Mouse (Mus musculus): ENCODE results near the gene Prkce. TPM values are rescaled to one million over a fixed set of nuclear protein-coding genes. Genes with fewer than 3 reads are reported as not detected.

Gene Prkce
- total RNA-seq, 1 experiment, result 1.7 TPM

DNA sequence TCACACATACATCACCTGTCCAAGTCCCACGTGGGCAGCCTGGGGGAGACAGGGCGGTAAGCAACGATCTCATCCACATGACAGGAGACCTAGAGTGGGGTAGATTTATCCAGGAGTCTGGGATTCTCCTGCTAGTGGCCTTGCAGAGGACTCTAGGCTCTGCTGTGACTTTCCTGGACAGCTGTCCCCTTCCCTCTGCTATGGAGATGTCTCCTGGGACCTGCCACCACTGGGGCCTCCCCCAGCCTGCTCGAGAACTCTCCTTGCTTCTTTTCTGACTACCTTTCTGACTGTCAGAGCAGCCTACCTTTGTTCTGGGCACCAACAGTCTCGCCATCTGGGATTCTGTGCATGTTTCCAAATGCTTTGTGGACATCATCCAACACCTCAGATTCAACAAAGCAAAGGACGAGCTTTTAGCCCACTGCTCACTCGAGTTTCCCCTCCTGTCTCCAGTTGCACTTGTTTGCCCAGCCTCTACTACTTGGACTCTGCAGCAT is 82.9 kb downstream of the Prkce start:
- in situ Hi-C loops (cut with MboI; ENCODE audit: low sequenced_read_pairs in 2 of 2, unreplicated experiment in 2 of 2), result no loop called here
- no peak for TF ChIP-seq HCFC1 (IDR thresholded peaks at IDR 0.05; ENCODE audit: borderline replicate concordance, insufficient read depth, low read length)
- no peak for TF ChIP-seq ZC3H11A (IDR thresholded peaks at IDR 0.05; ENCODE audit: borderline replicate concordance, low read depth, low read length)
- no peak for TF ChIP-seq CHD2 (IDR thresholded peaks at IDR 0.05; ENCODE audit: low read depth, low read length)
- no peak for TF ChIP-seq MAFK (IDR thresholded peaks at IDR 0.05; ENCODE audit: insufficient read depth, low read depth, low read length)
- no peak for TF ChIP-seq ZNF384 (IDR thresholded peaks at IDR 0.05; ENCODE audit: low read depth, low read length)
- Histone ChIP-seq H3K4me1 (ENCODE audit: control insufficient read depth in 2 of 2, insufficient read depth in 2 of 2, low read length in 2 of 2, poor library complexity in 1 of 2) (no peaks in the 10 kb centered on the region), H3K4me3 (ENCODE audit: insufficient read depth in 1 of 2, low read depth in 1 of 2, low read length in 2 of 2, poor library complexity in 1 of 2, severe bottlenecking in 1 of 2) (no peak overlapping the region), H3K9ac (ENCODE audit: insufficient read depth, low read depth, low read length, poor library complexity, severe bottlenecking) (no peak overlapping the region), H3K27ac (ENCODE audit: insufficient read depth, low read depth, low read length, poor library complexity, severe bottlenecking) (no peak overlapping the region), H3K9me3 (ENCODE audit: control insufficient read depth, insufficient read depth, low read depth, low read length) (no peaks in the 10 kb centered on the region), H3K36me3 (ENCODE audit: control insufficient read depth, insufficient read depth, low read length, poor library complexity, severe bottlenecking) (no peaks in the 10 kb centered on the region)
- DNase-seq (ENCODE audit: low read depth, low spot score), result no peak

DNA sequence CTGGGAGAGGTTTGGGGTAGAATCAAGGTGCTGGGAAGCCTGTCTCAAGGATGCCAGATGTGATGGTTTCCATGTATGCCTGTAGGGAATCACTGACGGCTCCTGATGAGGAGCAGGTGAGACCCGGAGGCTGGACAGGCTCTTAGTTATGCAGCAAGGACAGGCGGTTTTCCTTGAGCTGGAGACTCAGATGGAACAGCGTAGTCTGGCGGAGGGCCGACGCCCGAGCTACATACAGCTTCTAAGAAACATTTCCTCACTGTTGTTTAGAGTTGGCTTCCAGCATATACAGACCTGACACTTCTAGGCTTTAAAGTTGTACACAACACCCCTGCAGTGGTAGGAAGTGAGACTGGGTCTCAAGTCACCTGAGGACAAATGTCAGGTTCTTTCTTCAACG is 86.3 kb downstream of the Prkce start:
- Histone ChIP-seq H3K9ac (ENCODE audit: insufficient read depth, low read depth, low read length, poor library complexity, severe bottlenecking) (no peak overlapping the region), H3K4me1 (ENCODE audit: control insufficient read depth in 2 of 2, insufficient read depth in 2 of 2, low read length in 2 of 2, poor library complexity in 1 of 2) (no peaks in the 10 kb centered on the region), H3K4me3 (ENCODE audit: insufficient read depth in 1 of 2, low read depth in 1 of 2, low read length in 2 of 2, poor library complexity in 1 of 2, severe bottlenecking in 1 of 2) (no peak overlapping the region), H3K36me3 (ENCODE audit: control insufficient read depth, insufficient read depth, low read length, poor library complexity, severe bottlenecking) (no peaks in the 10 kb centered on the region), H3K9me3 (ENCODE audit: control insufficient read depth, insufficient read depth, low read depth, low read length) (no peaks in the 10 kb centered on the region), H3K27ac (ENCODE audit: insufficient read depth, low read depth, low read length, poor library complexity, severe bottlenecking) (no peak overlapping the region)
- in situ Hi-C loops (cut with MboI; ENCODE audit: low sequenced_read_pairs in 2 of 2, unreplicated experiment in 2 of 2), result no loop called here
- TF ChIP-seq ZNF384 (IDR thresholded peaks at IDR 0.05; ENCODE audit: low read depth, low read length) (no peak), MAFK (IDR thresholded peaks at IDR 0.05; ENCODE audit: insufficient read depth, low read depth, low read length) (no peak), CHD2 (IDR thresholded peaks at IDR 0.05; ENCODE audit: low read depth, low read length) (no peak), ZC3H11A (IDR thresholded peaks at IDR 0.05; ENCODE audit: borderline replicate concordance, low read depth, low read length) (no peak), HCFC1 (IDR thresholded peaks at IDR 0.05; ENCODE audit: borderline replicate concordance, insufficient read depth, low read length) (no peak)
- DNase-seq (ENCODE audit: low read depth, low spot score), result no peak

GRCm38 (mm10) chr17:86254285-86254684 is 86.7 kb downstream of the Prkce start:
- 0 out of 2 replicates have a peak overlapping the region, but pooled peaks have one; percentile 4 for H3K9ac ChIP-seq (ENCODE audit: insufficient read depth, low read depth, low read length, poor library complexity, severe bottlenecking)
- in situ Hi-C loops (cut with MboI; ENCODE audit: low sequenced_read_pairs in 2 of 2, unreplicated experiment in 2 of 2), result no loop called here
- H3K36me3 ChIP-seq (ENCODE audit: control insufficient read depth, insufficient read depth, low read length, poor library complexity, severe bottlenecking), result no peaks in the 10 kb centered on the region
- no peak for DNase-seq (ENCODE audit: low read depth, low spot score)
- no peak overlapping the region for H3K4me3 ChIP-seq (ENCODE audit: insufficient read depth in 1 of 2, low read depth in 1 of 2, low read length in 2 of 2, poor library complexity in 1 of 2, severe bottlenecking in 1 of 2)
- H3K4me1 ChIP-seq (ENCODE audit: control insufficient read depth in 2 of 2, insufficient read depth in 2 of 2, low read length in 2 of 2, poor library complexity in 1 of 2), result no peaks in the 10 kb centered on the region
- H3K27ac ChIP-seq (ENCODE audit: insufficient read depth, low read depth, low read length, poor library complexity, severe bottlenecking), result no peak overlapping the region
- no peaks in the 10 kb centered on the region for H3K9me3 ChIP-seq (ENCODE audit: control insufficient read depth, insufficient read depth, low read depth, low read length)
- TF ChIP-seq MAFK (IDR thresholded peaks at IDR 0.05; ENCODE audit: insufficient read depth, low read depth, low read length) (no peak), CHD2 (IDR thresholded peaks at IDR 0.05; ENCODE audit: low read depth, low read length) (no peak)

DNA sequence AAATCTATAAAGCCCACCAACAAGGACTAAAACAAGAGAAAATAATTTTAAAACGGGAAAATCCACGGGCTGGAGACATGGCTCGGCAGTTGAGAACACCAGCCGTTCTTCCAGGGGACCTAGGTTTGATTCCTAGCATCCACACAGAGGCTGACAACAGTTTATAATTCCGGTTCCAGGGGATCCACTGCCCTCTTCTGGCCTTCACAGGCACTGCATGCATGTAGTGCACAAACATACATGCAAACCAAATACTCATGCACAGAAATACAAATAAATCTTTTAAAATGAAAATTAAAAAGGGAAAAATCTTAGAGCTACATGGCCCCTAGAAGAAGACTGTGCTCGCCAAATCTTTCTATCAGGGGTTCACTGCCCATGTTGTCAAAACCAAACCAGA is 87.4 kb downstream of the Prkce start:
- H3K4me1 ChIP-seq (ENCODE audit: control insufficient read depth in 2 of 2, insufficient read depth in 2 of 2, low read length in 2 of 2, poor library complexity in 1 of 2), result no peaks in the 10 kb centered on the region
- in situ Hi-C loops (cut with MboI; ENCODE audit: low sequenced_read_pairs in 2 of 2, unreplicated experiment in 2 of 2), result no loop called here

DNA sequence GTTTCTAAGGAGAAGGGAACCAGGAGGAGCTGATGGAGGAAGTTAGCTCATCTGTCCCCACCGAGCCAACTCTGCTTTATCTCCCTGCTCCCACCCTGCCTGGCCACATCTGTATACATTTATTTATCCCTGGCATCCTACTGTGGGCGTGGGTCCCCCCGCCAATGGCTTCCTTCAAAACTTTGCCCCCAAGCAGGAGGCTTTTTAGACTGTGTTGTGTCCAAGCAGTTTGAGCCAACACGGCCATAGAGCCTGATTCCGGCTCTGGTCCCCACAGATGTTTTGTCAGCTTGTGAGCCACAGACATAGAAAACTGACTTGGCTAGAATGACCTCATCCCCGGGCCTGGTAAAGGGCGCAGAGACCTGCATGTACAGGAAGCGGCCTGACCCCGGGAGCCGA is 89.1 kb downstream of the Prkce start:
- TF ChIP-seq ZC3H11A (IDR thresholded peaks at IDR 0.05; ENCODE audit: borderline replicate concordance, low read depth, low read length) (no peak), HCFC1 (IDR thresholded peaks at IDR 0.05; ENCODE audit: borderline replicate concordance, insufficient read depth, low read length) (no peak), MAFK (IDR thresholded peaks at IDR 0.05; ENCODE audit: insufficient read depth, low read depth, low read length) (no peak), ZNF384 (IDR thresholded peaks at IDR 0.05; ENCODE audit: low read depth, low read length) (no peak), CHD2 (IDR thresholded peaks at IDR 0.05; ENCODE audit: low read depth, low read length) (no peak)
- Histone ChIP-seq H3K4me1 (ENCODE audit: control insufficient read depth in 2 of 2, insufficient read depth in 2 of 2, low read length in 2 of 2, poor library complexity in 1 of 2) (no peaks in the 10 kb centered on the region), H3K9ac (ENCODE audit: insufficient read depth, low read depth, low read length, poor library complexity, severe bottlenecking) (no peak overlapping the region), H3K27ac (ENCODE audit: insufficient read depth, low read depth, low read length, poor library complexity, severe bottlenecking) (no peak overlapping the region), H3K36me3 (ENCODE audit: control insufficient read depth, insufficient read depth, low read length, poor library complexity, severe bottlenecking) (no peaks in the 10 kb centered on the region), H3K4me3 (ENCODE audit: insufficient read depth in 1 of 2, low read depth in 1 of 2, low read length in 2 of 2, poor library complexity in 1 of 2, severe bottlenecking in 1 of 2) (no peak overlapping the region), H3K9me3 (ENCODE audit: control insufficient read depth, insufficient read depth, low read depth, low read length) (no peaks in the 10 kb centered on the region)
- in situ Hi-C loops (cut with MboI; ENCODE audit: low sequenced_read_pairs in 2 of 2, unreplicated experiment in 2 of 2), result no loop called here
- no peak for DNase-seq (ENCODE audit: low read depth, low spot score)

More for the DNA sequence above, 87.4 kb downstream of the Prkce start:
- DNase-seq (ENCODE audit: low read depth, low spot score), result no peak
- Histone ChIP-seq H3K36me3 (ENCODE audit: control insufficient read depth, insufficient read depth, low read length, poor library complexity, severe bottlenecking) (no peaks in the 10 kb centered on the region), H3K9me3 (ENCODE audit: control insufficient read depth, insufficient read depth, low read depth, low read length) (no peaks in the 10 kb centered on the region), H3K4me3 (ENCODE audit: insufficient read depth in 1 of 2, low read depth in 1 of 2, low read length in 2 of 2, poor library complexity in 1 of 2, severe bottlenecking in 1 of 2) (no peak overlapping the region), H3K27ac (ENCODE audit: insufficient read depth, low read depth, low read length, poor library complexity, severe bottlenecking) (no peak overlapping the region), H3K9ac (ENCODE audit: insufficient read depth, low read depth, low read length, poor library complexity, severe bottlenecking) (no peak overlapping the region)
- TF ChIP-seq CHD2 (IDR thresholded peaks at IDR 0.05; ENCODE audit: low read depth, low read length), result no peak
- no peak for TF ChIP-seq ZC3H11A (IDR thresholded peaks at IDR 0.05; ENCODE audit: borderline replicate concordance, low read depth, low read length)
